Mouse (Mus musculus): ENCODE measurements around the gene Hoxd12. TPM values are rescaled to one million over a fixed set of nuclear protein-coding genes. Genes with fewer than 3 reads are reported as not detected.

The Hoxd12 gene
- total and polyA plus RNA-seq, 3 experiments: not detected

DNA sequence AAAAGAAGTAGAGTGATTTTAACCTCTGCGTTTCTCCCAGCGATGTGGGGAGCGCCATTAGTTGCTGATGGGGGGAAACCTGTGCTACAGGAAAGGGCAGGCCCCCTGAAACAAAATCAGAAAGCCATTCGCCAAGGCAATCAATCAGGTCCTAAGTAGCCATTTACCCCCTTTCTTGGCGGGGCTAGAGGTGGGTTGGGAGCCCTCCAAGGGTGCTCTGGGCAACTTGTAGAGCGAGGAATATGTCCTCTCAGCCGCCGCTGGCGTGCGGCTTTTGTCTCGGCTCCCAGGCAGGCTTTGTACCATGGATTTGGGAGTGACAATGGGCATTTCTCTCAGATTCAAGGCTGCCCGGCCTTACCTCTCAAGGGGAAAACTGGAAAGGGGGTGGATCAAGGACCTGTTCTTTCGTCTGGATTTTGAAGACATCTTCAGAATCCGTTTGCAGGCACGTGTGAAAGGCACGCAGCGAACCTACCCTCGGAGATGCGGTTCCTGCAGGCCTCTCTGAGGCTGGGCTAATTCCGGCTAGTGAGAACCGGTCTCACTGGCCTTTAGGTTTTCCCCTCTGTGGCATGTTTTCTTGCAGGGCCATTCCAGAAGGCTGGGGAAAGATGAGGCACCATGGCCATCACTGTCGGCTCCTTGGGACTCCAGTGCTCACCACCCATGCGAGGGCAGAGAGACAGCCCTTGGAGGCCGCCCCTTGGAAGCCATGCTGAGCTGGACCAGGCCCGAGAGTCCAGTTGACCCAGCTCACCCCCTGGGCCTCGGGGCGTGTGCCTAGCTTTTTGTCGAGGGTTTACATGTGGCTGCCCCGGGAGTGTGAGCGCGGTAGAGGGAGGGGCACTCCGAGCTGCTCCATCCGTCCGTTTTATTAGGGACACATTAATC lies 21.9 kb downstream of the Hoxd12 start:
- no peak for ATAC-seq (ENCODE audit: extremely low read depth, insufficient number of reproducible peaks, low FRiP score, poor library complexity, severe bottlenecking)
- no peaks in the 10 kb centered on the region for H3K36me3 ChIP-seq (replicated peaks)
- peaks cover 33% of the 10 kb centered on the region for H3K27me3 ChIP-seq (ENCODE audit: insufficient read depth, low read length)
- H3K4me3 ChIP-seq (ENCODE audit: low read depth, low read length): no peak overlapping the region
- H3K9me3 ChIP-seq (replicated peaks): peaks cover 9% of the 10 kb centered on the region
- no peaks in the 10 kb centered on the region for H3K4me1 ChIP-seq (ENCODE audit: insufficient read depth, low read depth, low read length)
- TF ChIP-seq GATA2 (IDR thresholded peaks at IDR 0.05; ENCODE audit: borderline replicate concordance, low read depth, low read length): no peak
- TF ChIP-seq GATA1 (IDR thresholded peaks at IDR 0.05; ENCODE audit: borderline replicate concordance, low read length): no peak
- TF ChIP-seq POLR2AphosphoS5 (IDR thresholded peaks at IDR 0.05; ENCODE audit: insufficient replicate concordance, low read depth, low read length): no peak
- TF ChIP-seq CTCF (IDR thresholded peaks at IDR 0.05; ENCODE audit: low read depth, low read length): no peak
- no peak for TF ChIP-seq TAL1 (conservative IDR thresholded peaks at IDR 0.05; ENCODE audit: low read depth, low read length)
- no peak for DNase-seq (ENCODE audit: low spot score)

DNA sequence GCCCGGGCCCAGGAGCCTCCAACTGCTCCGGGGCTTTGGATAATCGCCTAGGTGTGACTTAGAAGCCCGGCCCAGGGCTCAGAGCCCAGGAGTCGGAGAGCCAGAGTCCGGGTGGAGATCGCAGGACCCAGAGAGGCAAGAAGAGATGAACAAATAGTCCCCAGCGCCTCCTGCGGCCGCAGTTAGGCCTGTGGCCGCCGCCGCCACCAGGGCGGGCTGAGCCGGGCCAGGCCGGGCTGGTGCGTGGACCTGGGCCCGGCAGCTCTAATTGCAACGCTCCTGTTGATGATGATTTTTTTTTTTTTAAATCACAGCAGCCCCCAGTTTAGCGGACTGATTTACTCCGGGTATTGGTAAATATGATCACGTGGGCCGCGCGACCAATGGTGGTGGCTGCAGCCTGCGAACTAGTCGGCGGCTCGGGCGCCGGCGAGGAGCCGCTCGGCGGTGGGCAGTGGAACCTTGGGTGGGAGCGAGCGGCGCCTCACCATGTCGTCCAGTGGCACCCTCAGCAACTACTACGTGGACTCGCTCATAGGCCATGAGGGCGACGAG lies 22.8 kb downstream of the Hoxd12 start, which contains the start of gene Hoxd9:
Gene Hoxd9, plus strand, starts transcription at position 161 of the 555 bp plus-strand sequence.
- ATAC-seq (ENCODE audit: extremely low read depth, insufficient number of reproducible peaks, low FRiP score, poor library complexity, severe bottlenecking): no peak
- peaks cover 9% of the 10 kb centered on the region for H3K9me3 ChIP-seq (replicated peaks)
- no peaks in the 10 kb centered on the region for H3K4me1 ChIP-seq (ENCODE audit: insufficient read depth, low read depth, low read length)
- H3K4me3 ChIP-seq (ENCODE audit: low read depth, low read length): no peak within 1 kb of the TSS; the same call in 1 of the 2 replicates
- no peak for DNase-seq (ENCODE audit: low spot score)
- TF ChIP-seq POLR2AphosphoS5 (IDR thresholded peaks at IDR 0.05; ENCODE audit: insufficient replicate concordance, low read depth, low read length) (no peak), CTCF (IDR thresholded peaks at IDR 0.05; ENCODE audit: low read depth, low read length) (no peak), TAL1 (conservative IDR thresholded peaks at IDR 0.05; ENCODE audit: low read depth, low read length) (no peak), GATA1 (IDR thresholded peaks at IDR 0.05; ENCODE audit: borderline replicate concordance, low read length) (no peak), GATA2 (IDR thresholded peaks at IDR 0.05; ENCODE audit: borderline replicate concordance, low read depth, low read length) (no peak)
- H3K27me3 ChIP-seq (ENCODE audit: insufficient read depth, low read length): peaks cover 24% of the 10 kb centered on the region
- H3K36me3 ChIP-seq (replicated peaks): no peaks in the 10 kb centered on the region

DNA sequence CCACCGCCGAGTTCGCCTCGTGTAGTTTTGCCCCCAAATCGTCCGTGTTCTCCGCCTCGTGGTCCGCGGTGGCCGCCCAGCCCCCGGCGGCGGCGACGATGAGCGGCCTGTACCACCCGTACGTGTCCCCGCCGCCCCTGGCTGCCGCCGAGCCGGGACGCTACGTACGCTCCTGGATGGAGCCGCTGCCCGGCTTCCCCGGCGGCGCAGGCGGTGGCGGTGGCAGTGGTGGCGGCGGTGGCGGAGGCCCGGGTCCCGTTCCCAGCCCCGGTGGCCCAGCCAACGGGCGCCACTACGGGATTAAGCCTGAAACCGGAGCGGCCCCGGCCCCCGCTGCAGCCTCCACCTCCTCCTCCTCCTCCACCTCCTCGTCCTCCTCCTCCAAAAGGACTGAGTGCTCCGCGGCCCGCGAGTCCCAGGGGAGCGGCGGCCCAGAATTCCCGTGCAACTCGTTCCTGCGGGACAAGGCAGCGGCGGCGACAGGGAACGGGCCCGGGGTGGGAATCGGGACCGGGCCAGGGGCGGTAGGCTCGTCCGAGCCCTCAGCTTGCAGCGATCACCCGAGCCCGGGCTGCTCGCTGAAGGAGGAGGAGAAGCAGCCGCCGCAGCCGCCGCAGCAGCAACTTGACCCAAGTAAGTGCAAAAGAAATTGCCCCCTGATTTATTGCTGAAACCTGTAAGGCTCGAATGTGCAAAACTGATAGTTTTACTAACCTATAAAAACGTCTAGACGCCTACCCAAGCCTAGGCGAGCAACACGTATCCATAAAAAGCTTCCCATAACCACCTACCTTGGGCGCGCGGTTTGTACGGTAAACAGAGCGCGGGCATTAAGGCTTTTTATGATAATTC lies 23.6 kb downstream of the Hoxd12 start:
- H3K36me3 ChIP-seq (replicated peaks): no peaks in the 10 kb centered on the region
- peaks cover 16% of the 10 kb centered on the region; the same call in 1 of the 2 replicates for H3K27me3 ChIP-seq (ENCODE audit: insufficient read depth, low read length)
- H3K4me1 ChIP-seq (ENCODE audit: insufficient read depth, low read depth, low read length): no peaks in the 10 kb centered on the region
- H3K4me3 ChIP-seq (ENCODE audit: low read depth, low read length): no peak overlapping the region; the same call in 1 of the 2 replicates
- TF ChIP-seq CTCF (IDR thresholded peaks at IDR 0.05; ENCODE audit: low read depth, low read length): no peak
- TF ChIP-seq GATA1 (IDR thresholded peaks at IDR 0.05; ENCODE audit: borderline replicate concordance, low read length): no peak
- TF ChIP-seq TAL1 (conservative IDR thresholded peaks at IDR 0.05; ENCODE audit: low read depth, low read length): no peak
- ATAC-seq (ENCODE audit: extremely low read depth, insufficient number of reproducible peaks, low FRiP score, poor library complexity, severe bottlenecking): no peak
- peaks cover 9% of the 10 kb centered on the region for H3K9me3 ChIP-seq (replicated peaks)
- DNase-seq (ENCODE audit: low spot score): no peak

DNA sequence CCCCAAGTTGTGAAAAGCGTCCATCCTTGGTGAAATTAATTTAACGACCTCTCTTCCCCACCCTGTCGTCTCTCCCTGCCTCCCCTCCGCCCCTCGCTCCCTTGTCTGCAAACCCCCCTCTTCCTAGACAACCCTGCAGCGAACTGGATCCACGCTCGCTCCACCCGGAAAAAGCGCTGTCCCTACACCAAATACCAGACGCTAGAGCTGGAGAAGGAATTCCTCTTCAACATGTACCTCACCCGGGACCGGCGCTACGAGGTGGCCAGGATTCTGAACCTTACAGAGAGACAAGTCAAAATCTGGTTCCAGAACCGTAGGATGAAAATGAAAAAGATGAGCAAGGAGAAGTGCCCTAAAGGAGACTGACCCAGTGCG lies 24.2 kb downstream of the Hoxd12 start:
- Histone ChIP-seq H3K4me1 (ENCODE audit: insufficient read depth, low read depth, low read length) (no peaks in the 10 kb centered on the region), H3K27me3 (ENCODE audit: insufficient read depth, low read length) (peaks cover 16% of the 10 kb centered on the region; the same call in 1 of the 2 replicates), H3K9me3 (replicated peaks) (peaks cover 9% of the 10 kb centered on the region), H3K36me3 (replicated peaks) (no peaks in the 10 kb centered on the region), H3K4me3 (ENCODE audit: low read depth, low read length) (no peak overlapping the region)
- ATAC-seq (ENCODE audit: extremely low read depth, insufficient number of reproducible peaks, low FRiP score, poor library complexity, severe bottlenecking): no peak
- TF ChIP-seq CTCF (IDR thresholded peaks at IDR 0.05; ENCODE audit: low read depth, low read length): no peak
- TF ChIP-seq POLR2AphosphoS5 (IDR thresholded peaks at IDR 0.05; ENCODE audit: insufficient replicate concordance, low read depth, low read length): no peak
- no peak for TF ChIP-seq TAL1 (conservative IDR thresholded peaks at IDR 0.05; ENCODE audit: low read depth, low read length)
- TF ChIP-seq GATA2 (IDR thresholded peaks at IDR 0.05; ENCODE audit: borderline replicate concordance, low read depth, low read length): no peak
- no peak for TF ChIP-seq GATA1 (IDR thresholded peaks at IDR 0.05; ENCODE audit: borderline replicate concordance, low read length)
- DNase-seq (ENCODE audit: low spot score): no peak

DNA sequence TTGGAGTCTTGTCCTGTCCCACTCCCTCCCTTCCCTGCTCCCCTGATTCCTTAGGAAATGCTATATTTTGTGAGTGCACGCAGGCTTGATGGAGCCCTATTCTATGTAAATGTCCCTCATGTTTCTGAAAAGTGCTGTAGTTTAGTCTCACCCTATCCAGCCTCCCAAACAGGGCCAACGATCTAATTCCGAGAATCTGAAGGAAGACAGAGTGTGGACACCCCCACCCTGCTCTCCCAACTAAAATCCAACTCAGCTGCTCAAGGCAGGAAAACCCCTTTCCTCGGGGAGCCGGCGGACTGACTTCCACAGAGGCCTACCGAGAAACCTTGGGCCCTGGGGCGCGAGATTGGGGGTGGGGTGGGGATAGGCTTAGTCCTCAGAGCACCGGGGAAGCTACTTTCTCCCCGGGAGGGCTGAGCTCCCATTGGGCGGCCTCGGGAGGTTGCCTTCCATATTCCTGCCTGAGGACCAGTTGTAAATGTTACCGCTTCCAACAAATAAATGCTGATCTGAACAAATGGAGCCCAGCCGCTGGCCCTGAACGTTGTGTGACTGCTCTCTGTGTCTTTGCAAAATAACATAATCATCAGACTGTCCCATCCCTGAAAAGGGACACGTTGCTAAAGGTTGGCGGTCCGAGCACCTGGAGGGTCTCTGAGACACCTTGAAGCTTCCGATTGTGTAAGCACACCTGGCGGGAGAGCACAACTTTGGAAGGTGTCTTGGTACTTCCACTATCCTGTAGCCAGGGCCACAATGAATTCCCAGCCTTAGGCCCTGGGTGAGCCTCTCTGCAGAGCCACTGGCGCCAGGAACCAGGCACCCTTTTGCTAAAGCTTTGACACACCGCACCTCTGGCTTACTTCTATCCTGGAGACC lies 25.1 kb downstream of the Hoxd12 start:
- ATAC-seq (ENCODE audit: extremely low read depth, insufficient number of reproducible peaks, low FRiP score, poor library complexity, severe bottlenecking): no peak
- Histone ChIP-seq H3K36me3 (replicated peaks) (no peaks in the 10 kb centered on the region), H3K4me3 (ENCODE audit: low read depth, low read length) (no peak overlapping the region), H3K4me1 (ENCODE audit: insufficient read depth, low read depth, low read length) (no peaks in the 10 kb centered on the region), H3K27me3 (ENCODE audit: insufficient read depth, low read length) (peaks cover 16% of the 10 kb centered on the region; the same call in 1 of the 2 replicates), H3K9me3 (replicated peaks) (peaks cover 13% of the 10 kb centered on the region)
- no peak for DNase-seq (ENCODE audit: low spot score)
- TF ChIP-seq POLR2AphosphoS5 (IDR thresholded peaks at IDR 0.05; ENCODE audit: insufficient replicate concordance, low read depth, low read length) (no peak), GATA1 (IDR thresholded peaks at IDR 0.05; ENCODE audit: borderline replicate concordance, low read length) (no peak), GATA2 (IDR thresholded peaks at IDR 0.05; ENCODE audit: borderline replicate concordance, low read depth, low read length) (no peak), CTCF (IDR thresholded peaks at IDR 0.05; ENCODE audit: low read depth, low read length) (no peak), TAL1 (conservative IDR thresholded peaks at IDR 0.05; ENCODE audit: low read depth, low read length) (no peak)
